Mouse (Mus musculus) adrenal gland, postnatal 4 days (tissue): ENCODE results near the gene Pnlip. TPM values are rescaled to one million over a fixed set of nuclear protein-coding genes. Genes with fewer than 3 reads are reported as not detected.

Experiments used
- DNase-seq, 2 experiments: peaks; one replicate each; pipeline ENCODE4 v3.0.0; 2021 to 2022; ENCODE audit warnings: low spot score in 2 of 2, mixed read lengths in 2 of 2
- total RNA-seq, 2 experiments: library from RNA; stranded (reverse); gene quantifications; 2 replicates each; pipeline ENCODE4 v1.2.3; 2021

The Pnlip gene
- total RNA-seq, 2 experiments from 2014 or later = 3.0 TPM; not detected in 1

GRCm38 (mm10) chr19:58726551-58726950 lies 74.3 kb downstream of the Pnlip start:
- no peak for DNase-seq

GRCm38 (mm10) chr19:58727756-58728155 lies 75.5 kb downstream of the Pnlip start:
- DNase-seq = no peak

- no peak for DNase-seq
Measured at GRCm38 (mm10) chr19:58728445-58729031, 76.2 kb downstream of the Pnlip start, which contains the start of gene Pnliprp1. Gene Pnliprp1, plus strand, starts transcription at chr19:58728887.

Other genes with a start within 250 kb of the Pnlip start
- gene Gfra1, start 196.6 kb upstream of the Pnlip start, total RNA-seq = 1 to 10 TPM; 6.7 to 8.2 TPM
- not detected for gene Ccdc172, start 140.5 kb upstream of the Pnlip start, total RNA-seq
- 1,000 to 10,000 TPM in 1 of 2 experiments, 1 to 10 TPM in 1; 3.4 to 2,030 TPM for gene Pnliprp1, start 76.4 kb downstream of the Pnlip start, total RNA-seq
- gene Pnliprp2, start 107.2 kb downstream of the Pnlip start, total RNA-seq = 10 to 100 TPM in 1 of 2 experiments, not detected in 1; 67.8 TPM
- under 1 TPM in 1 of 2 experiments, not detected in 1; 0.42 TPM for gene 1700019N19Rik, start 142.0 kb downstream of the Pnlip start, total RNA-seq